ENCODE assay signal across 25 mouse cellular contexts in genomic region chr8:116410041-116410440, GRCm38 (mm10).
"Had no signal": no experiment of that assay in that cellular context is flagged by ENCODE, and none has a peak within 500 bp of the region (broad histone marks: within the 10 kb centered on the region; RNA-seq: fewer than 3 reads in every experiment).

No protein-coding gene starts in this region.

- H3K36me3 ChIP-seq: heart, embryonic 13.5 days; heart, embryonic 15.5 days; hindbrain, embryonic 13.5 days; hindbrain, embryonic 15.5 days; kidney, embryonic 15.5 days; limb, embryonic 13.5 days; limb, embryonic 15.5 days had no signal

- H3K9ac ChIP-seq: forebrain, postnatal 0 days; heart, embryonic 13.5 days; heart, embryonic 15.5 days; hindbrain, embryonic 13.5 days; hindbrain, embryonic 15.5 days; kidney, embryonic 15.5 days; limb, embryonic 13.5 days; limb, embryonic 15.5 days had no signal

- DNase-seq: forebrain, postnatal 0 days; gastrocnemius, postnatal 14 days; gastrocnemius, postnatal 36 days; heart, adult 18-20 months; heart, postnatal 14 days; heart, postnatal 36 days; kidney, adult 11 months; kidney, adult 2 months; kidney, adult 9 months; kidney, postnatal 14 days; kidney, postnatal 36 days; layer of hippocampus, adult 9-11 months; layer of hippocampus, postnatal 36 days; left cerebral cortex, postnatal 4 days had no signal

- H3K4me2 ChIP-seq: heart, embryonic 11.5 days; heart, embryonic 13.5 days; heart, embryonic 15.5 days; hindbrain, embryonic 13.5 days; hindbrain, embryonic 15.5 days; kidney, embryonic 15.5 days; limb, embryonic 13.5 days; limb, embryonic 15.5 days had no signal

- H3K4me1 ChIP-seq: heart, embryonic 13.5 days; heart, embryonic 15.5 days; limb, embryonic 15.5 days had no signal

- H3K9me3 ChIP-seq: heart, embryonic 13.5 days; heart, embryonic 15.5 days; hindbrain, embryonic 13.5 days; hindbrain, embryonic 15.5 days; kidney, embryonic 15.5 days; limb, embryonic 13.5 days; limb, embryonic 15.5 days had no signal

- ATAC-seq: forebrain, postnatal 0 days; hindbrain, postnatal 0 days; intestine, embryonic 16.5 days had no signal

- H3K27ac ChIP-seq: heart, embryonic 13.5 days; heart, embryonic 15.5 days; hindbrain, embryonic 13.5 days; hindbrain, embryonic 15.5 days; hindbrain, postnatal 0 days; kidney, embryonic 15.5 days; kidney, postnatal 0 days; limb, embryonic 13.5 days; limb, embryonic 15.5 days had no signal

- H3K27me3 ChIP-seq: heart, embryonic 13.5 days; kidney, embryonic 15.5 days; limb, embryonic 15.5 days had no signal

- H3K4me3 ChIP-seq: heart, embryonic 13.5 days; heart, embryonic 15.5 days; hindbrain, embryonic 13.5 days; hindbrain, embryonic 15.5 days; kidney, embryonic 15.5 days; limb, embryonic 13.5 days; limb, embryonic 15.5 days had no signal
